Mouse (Mus musculus): ENCODE data around the gene Il2. TPM values are rescaled to one million over a fixed set of nuclear protein-coding genes. Genes with fewer than 3 reads are reported as not detected.

Gene Il2
- total RNA-seq, 2 experiments from 2014 or later, result not detected

GRCm38 (mm10) chr3:37140168-37140906 lies 14.6 kb upstream of the Il2 start:
- no peak for DNase-seq (ENCODE audit: low spot score in 2 of 2)
- Histone ChIP-seq H3K27ac (no peak overlapping the region), H3K4me3 (no peak overlapping the region)
- no peak for TF ChIP-seq CTCF (conservative IDR thresholded peaks at IDR 0.05)

GRCm38 (mm10) chr3:37139192-37139591 lies 13.4 kb upstream of the Il2 start:
- no peak overlapping the region for H3K4me3 ChIP-seq
- DNase-seq (ENCODE audit: low spot score in 2 of 2), result no peak
- no peak overlapping the region for H3K27ac ChIP-seq
- TF ChIP-seq CTCF (conservative IDR thresholded peaks at IDR 0.05), result no peak

- H3K4me3 ChIP-seq, result no peak overlapping the region
- H3K27ac ChIP-seq, result no peak overlapping the region
- TF ChIP-seq CTCF (conservative IDR thresholded peaks at IDR 0.05), result no peak
- DNase-seq (ENCODE audit: low spot score in 2 of 2), result no peak
Observed at GRCm38 (mm10) chr3:37137231-37137630, 11.5 kb upstream of the Il2 start.

- DNase-seq (ENCODE audit: low spot score in 2 of 2), result no peak
- TF ChIP-seq CTCF (conservative IDR thresholded peaks at IDR 0.05), result no peak
Observed at GRCm38 (mm10) chr3:37129063-37129462, 3.3 kb upstream of the Il2 start.

GRCm38 (mm10) chr3:37128269-37128668 lies 2.5 kb upstream of the Il2 start:
- no peak for DNase-seq (ENCODE audit: low spot score in 2 of 2)
- TF ChIP-seq CTCF (conservative IDR thresholded peaks at IDR 0.05), result no peak
- H3K27ac ChIP-seq, result no peak overlapping the region
- no peak overlapping the region for H3K4me3 ChIP-seq

More at GRCm38 (mm10) chr3:37129063-37129462, 3.3 kb upstream of the Il2 start:
- H3K27ac ChIP-seq, result no peak overlapping the region
- H3K4me3 ChIP-seq, result no peak overlapping the region

GRCm38 (mm10) chr3:37126162-37126561 lies 403 bp upstream of the Il2 start:
- Histone ChIP-seq H3K4me3 (no peak overlapping the region), H3K27ac (no peak overlapping the region)
- TF ChIP-seq CTCF (conservative IDR thresholded peaks at IDR 0.05), result no peak
- no peak for DNase-seq (ENCODE audit: low spot score in 2 of 2)

- no peak overlapping the region for H3K27ac ChIP-seq
- no peak for TF ChIP-seq CTCF (conservative IDR thresholded peaks at IDR 0.05)
- DNase-seq (ENCODE audit: low spot score in 2 of 2), result peak; percentile 33 to 67
- H3K4me3 ChIP-seq, result no peak overlapping the region
Observed at GRCm38 (mm10) chr3:37090721-37091120, 35.0 kb downstream of the Il2 start.

GRCm38 (mm10) chr3:37084860-37085259 lies 40.9 kb downstream of the Il2 start:
- TF ChIP-seq CTCF (conservative IDR thresholded peaks at IDR 0.05), result no peak
- H3K27ac ChIP-seq, result no peak overlapping the region
- DNase-seq (ENCODE audit: low spot score in 2 of 2), result no peak
- no peak overlapping the region for H3K4me3 ChIP-seq

- TF ChIP-seq CTCF (conservative IDR thresholded peaks at IDR 0.05), result peak; percentile 66
- peak in 1 of 2 experiments; percentile 34 for DNase-seq (ENCODE audit: low spot score in 2 of 2)
- Histone ChIP-seq H3K27ac (no peak overlapping the region), H3K4me3 (no peak overlapping the region)
Observed at GRCm38 (mm10) chr3:37073211-37073610, 52.5 kb downstream of the Il2 start.

Other genes starting within 250 kb of the Il2 start
- gene Adad1, start 62.4 kb downstream of the Il2 start, total RNA-seq (2021), result not detected
- under 1 TPM in 1 of 2 experiments, not detected in 1; 0.26 TPM for gene Il21, start 106.7 kb upstream of the Il2 start, total RNA-seq (2021)
- 1 to 10 TPM; 6.6 to 6.8 TPM for gene Bbs12, start 186.6 kb upstream of the Il2 start, total RNA-seq (2021)
- gene Cetn4, start 186.7 kb upstream of the Il2 start, total RNA-seq (2021), result 10 to 100 TPM; 10.9 to 11.1 TPM
- 10 to 100 TPM in 1 of 2 experiments, 1 to 10 TPM in 1; 7.7 to 10.0 TPM for gene Fgf2, start 222.4 kb upstream of the Il2 start, total RNA-seq (2021)